Mouse (Mus musculus) erythroid progenitor cell, adult 5-6 weeks (primary cell): ENCODE results near the gene Arx. TPM values are rescaled to one million over a fixed set of nuclear protein-coding genes. Genes with fewer than 3 reads are reported as not detected.

Source experiments
- ATAC-seq: replicated peaks from 2 replicates; pipeline ENCODE4 v1.8.0; 2016; ENCODE audit warnings: moderate number of reproducible peaks, mild to moderate bottlenecking, moderate TSS enrichment, inconsistent platforms; ENCODE audit not compliant: poor library complexity, low FRiP score, severe bottlenecking
- total RNA-seq, 2 experiments: library from RNA; stranded (forward) in 1 of 2; stranded (reverse) in 1 of 2; fragments of 150-400 nt in 1 of 2; fragments of 186-747, 209-891 nt in 1 of 2; gene quantifications; 2 replicates each; pipeline versions ENCODE4 v1.2.3 to v1.2.4; 2015 to 2017; ENCODE audit warnings: low replicate concordance in 2 of 2

The Arx gene
- total RNA-seq, 2 experiments from 2014 or later: not detected

DNA sequence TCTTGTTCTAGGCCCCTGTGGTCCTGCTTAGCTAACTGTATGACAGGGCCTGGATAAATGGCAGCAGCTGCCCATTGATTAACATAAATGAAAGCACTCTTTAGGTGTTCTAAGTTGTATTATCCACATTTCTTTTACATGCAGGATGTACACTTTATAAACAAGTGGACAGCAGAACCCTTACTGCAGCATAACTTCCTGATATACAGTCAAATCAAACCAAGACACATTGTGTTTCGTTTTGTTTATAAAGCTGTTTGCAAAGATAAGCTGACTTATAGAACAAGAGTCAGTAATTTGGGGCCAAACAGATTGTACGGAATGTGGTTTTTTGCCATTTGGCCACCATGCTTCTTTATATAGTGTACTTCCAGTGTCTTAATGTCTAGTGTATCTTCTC lies 33.7 kb downstream of the Arx start:
- no peak for ATAC-seq

DNA sequence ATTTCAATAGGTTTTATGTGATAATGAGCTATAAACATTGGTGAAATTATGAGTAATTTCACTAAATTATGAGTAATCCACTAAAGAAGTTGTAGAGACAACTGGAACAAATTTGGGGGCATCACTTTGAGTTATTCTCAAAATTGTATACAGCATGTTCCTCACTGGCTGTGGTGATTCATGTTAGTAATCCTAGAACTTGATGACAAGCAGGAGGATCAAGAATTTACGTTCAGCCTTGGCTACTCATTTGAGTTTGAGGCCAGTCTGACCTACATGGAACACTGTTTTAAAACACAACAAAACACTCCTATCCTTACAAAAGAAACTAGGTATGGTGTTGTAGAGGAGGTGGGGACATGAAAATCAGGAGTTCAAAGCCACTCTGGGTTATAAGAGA lies 35.1 kb downstream of the Arx start:
- no peak for ATAC-seq
